Mouse (Mus musculus) ES-Bruce4 (cell line): ENCODE results near the gene Ogfod3.

Experiments
- CTCF ChIP-seq: IDR thresholded peaks from one replicate; pipeline ENCODE4 v1.8.1; 2011; ENCODE audit warnings: low read depth, low read length
- POLR2A ChIP-seq: IDR thresholded peaks from one replicate; pipeline ENCODE4 v1.8.1; 2011; ENCODE audit warnings: low read length; ENCODE audit not compliant: insufficient read depth

- TF ChIP-seq CTCF: no peak
- no peak for TF ChIP-seq POLR2A
Measured at GRCm38 (mm10) chr11:121198622-121199021, 5.9 kb downstream of the Ogfod3 start.
